Mouse (Mus musculus) left cerebral cortex, postnatal 10 days (tissue): ENCODE results near the gene Clrn2. TPM values are rescaled to one million over a fixed set of nuclear protein-coding genes. Genes with fewer than 3 reads are reported as not detected.

Source experiments
- DNase-seq, 2 experiments: peaks; one replicate each; pipeline ENCODE4 v3.0.0; 2021 to 2022; ENCODE audit warnings: low spot score in 2 of 2, mixed read lengths in 1 of 2; ENCODE audit errors: extremely low spot score in 1 of 2
- intact Hi-C: fragments of 180-260 bp; cut with DNase I; formaldehyde crosslinking; loops from one replicate; pipeline ENCODE4 v1.15.1; 2025
- total RNA-seq, 2 experiments: library from RNA; stranded (reverse); gene quantifications; 2 replicates each; pipeline ENCODE4 v1.2.3; 2021

The Clrn2 gene
- total RNA-seq, 2 experiments from 2014 or later = 0.36 TPM; not detected in 1

DNA sequence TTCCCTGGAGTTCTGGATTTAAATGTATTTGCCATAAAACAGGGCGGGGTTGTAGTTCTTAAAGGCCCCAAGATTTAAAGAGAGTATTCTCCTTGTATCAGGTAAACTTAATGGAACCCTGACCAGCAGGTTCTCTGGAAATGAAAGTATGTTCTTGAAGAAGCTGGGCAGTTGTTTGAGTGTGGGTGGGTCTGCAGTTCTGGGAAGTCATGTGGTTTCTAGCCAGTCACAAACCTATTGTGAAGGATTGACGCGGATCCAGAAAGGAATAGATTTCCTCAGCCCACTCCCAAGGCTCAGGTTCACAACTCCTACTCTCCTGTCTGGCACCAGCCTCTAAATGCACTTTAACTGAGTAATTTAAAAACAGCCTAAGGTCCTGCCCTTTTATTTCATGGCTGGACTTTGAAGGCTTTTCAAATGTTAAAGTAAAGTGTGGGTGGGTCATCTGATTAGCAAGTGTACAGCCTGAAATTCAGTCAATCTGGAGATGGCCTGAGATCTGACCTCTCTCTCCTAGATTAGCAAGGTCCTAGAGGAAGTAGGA, 42.0 kb downstream of the Clrn2 start:
- no peak for DNase-seq
- intact Hi-C loops = no loop called here

DNA sequence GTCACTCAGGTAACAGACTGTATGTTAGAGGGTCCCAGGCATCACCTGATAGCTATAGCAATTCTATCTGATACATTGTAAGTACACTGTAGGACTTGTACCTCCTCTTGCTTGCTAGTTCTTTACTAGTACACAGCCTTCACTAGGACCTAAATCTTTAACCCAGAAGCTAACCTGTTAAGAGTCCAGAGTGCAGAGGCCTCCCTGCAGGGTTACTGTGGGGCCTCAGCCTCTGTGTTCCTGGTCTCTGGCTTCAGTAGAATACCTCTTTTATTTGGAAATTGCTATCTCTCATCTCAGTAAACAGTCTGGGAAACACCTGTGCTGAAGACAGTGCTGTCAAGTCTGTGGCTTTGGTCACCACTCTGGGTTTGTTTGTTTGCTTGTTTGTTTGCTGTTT, 42.5 kb downstream of the Clrn2 start:
- intact Hi-C loops = no loop called here

DNA sequence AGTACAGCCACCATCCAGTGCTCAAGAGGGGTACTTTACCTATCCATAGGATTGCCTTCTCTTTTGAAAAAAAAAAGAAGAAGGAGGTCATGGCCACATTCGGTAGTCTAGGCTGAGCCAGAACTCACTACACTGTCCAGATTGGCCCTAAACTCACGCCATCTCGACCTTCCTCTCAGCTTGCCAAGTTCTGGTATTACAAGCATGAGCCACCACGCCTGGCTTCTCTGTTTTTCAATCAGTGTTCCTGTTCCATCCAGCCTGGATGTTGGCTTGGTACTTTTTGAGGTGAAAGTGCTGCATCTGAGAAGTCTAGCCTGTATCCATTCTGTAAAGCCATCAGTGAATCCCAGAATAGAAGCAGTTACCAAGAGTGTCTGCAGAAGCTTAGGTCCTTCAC, 42.9 kb downstream of the Clrn2 start:
- intact Hi-C loops = no loop called here

More for the DNA sequence above, 42.5 kb downstream of the Clrn2 start:
- no peak for DNase-seq

DNA sequence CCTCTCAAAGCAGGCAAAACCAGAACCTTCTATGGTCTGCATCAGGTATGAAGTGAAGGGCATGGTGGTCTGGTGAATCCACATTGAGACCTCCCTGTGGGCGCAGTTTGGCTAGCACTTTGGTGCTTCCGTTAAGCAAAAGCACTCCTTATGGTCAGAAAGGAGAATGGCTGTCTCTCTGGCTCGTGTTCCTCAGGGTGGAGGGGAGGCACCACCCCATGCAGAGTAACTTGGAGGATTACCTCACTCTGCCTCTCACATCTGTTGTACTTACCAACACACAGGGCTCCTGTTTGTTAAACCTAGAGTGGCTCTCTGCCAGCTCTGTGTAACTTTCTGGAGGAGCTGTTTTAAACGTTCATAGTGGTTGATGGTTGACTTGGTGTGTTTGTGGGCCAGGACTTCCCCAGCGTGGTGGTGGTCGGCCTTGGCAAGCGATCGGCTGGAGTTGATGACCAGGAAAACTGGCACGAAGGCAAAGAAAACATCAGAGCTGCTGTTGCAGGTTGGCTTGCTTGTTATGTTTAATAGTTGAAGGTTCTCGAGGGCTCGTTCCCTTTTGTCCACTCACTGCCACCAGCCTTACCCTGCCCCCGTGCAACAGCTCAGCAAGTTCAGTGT, 43.5 kb downstream of the Clrn2 start:
- intact Hi-C loops = no loop called here
- DNase-seq = no peak

More for the DNA sequence above, 42.9 kb downstream of the Clrn2 start:
- DNase-seq = no peak

DNA sequence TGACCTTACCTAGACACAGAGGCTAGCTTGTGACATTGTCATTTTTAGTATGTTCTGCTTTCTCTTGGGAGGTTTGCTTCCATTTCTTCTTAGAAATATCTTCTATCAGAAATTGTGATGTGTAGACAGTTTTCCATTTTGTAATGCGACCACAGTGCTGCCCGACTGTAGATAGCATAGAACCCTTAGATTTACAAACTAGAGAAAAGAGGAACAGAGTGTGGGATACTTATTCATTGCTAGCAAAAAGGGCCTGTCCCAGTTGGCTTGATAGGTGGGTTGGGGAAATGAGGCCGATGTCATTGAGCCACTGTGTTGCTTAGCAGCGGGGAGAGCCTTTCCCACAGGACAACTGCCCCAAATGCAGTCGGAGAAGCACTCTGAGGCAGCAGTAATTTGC, 44.0 kb downstream of the Clrn2 start:
- DNase-seq = no peak
- intact Hi-C loops = no loop called here

DNA sequence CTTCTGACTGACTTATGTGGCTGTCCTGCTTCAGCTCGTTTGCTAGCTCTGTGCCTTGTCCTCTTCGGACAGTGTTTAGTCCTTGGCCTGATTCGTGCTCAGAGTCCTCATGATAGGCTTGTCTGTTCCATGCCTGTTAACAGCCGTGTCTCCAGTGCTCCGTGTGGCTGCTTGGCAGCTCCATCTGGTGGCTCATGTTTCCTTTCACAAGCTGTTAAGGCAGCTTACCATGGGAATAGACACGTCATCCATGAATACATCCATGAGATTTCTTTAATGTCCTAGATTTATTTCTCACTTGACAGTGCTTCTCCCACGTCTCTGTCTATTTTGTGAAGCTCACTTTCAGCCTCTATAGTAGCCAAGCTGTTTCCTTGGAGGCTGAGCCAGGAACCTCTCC, 56.5 kb downstream of the Clrn2 start:
- intact Hi-C loops = no loop called here
- no peak for DNase-seq

DNA sequence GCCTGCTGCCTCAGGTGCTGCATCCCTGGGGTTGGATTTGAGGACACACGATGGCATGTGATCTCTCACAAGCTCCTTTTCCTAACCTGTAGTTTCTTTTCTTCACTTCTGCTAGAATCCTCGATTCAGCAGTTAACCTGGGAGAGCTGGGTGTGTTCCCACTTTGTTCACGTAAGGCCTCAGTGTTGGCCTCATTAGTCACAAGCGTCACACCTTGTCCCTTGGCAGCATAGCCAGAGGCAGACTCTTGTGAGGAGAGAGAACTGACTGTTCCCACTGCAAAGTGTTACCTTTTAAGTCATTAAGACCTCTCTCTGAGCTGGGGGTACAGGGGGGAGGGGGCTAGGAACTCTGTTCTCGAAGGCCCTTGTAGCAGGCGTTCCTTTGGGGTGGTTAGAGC, 59.4 kb downstream of the Clrn2 start:
- intact Hi-C loops = no loop called here
- DNase-seq = no peak

DNA sequence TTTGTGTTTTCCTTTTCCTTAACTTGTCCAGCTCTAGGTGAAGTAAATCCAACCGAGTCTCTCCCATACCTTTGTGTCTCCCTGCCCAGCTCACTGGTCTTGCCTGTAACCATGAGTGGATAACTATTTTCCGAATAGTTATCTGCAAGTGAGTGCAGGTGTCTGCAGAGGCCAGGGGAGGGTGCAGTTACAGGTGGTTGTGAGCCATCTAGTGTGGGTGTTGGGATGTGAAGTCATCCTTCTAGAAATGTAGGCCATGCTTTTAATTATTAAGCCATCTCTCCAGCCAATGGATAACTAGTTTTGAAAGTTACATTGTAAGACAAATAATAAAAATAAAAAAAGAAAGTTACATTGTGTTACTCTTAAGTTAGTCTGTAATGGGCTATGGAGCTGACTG, 60.0 kb downstream of the Clrn2 start:
- no peak for DNase-seq

More for the DNA sequence above, 60.0 kb downstream of the Clrn2 start:
- intact Hi-C loops = no loop called here

Other genes starting within 250 kb of the Clrn2 start
- 10 to 100 TPM; 86.0 to 92.7 TPM for gene Qdpr, start 3.5 kb upstream of the Clrn2 start, total RNA-seq
- gene Lap3, start 39.6 kb downstream of the Clrn2 start, total RNA-seq = 10 to 100 TPM; 37.3 to 39.5 TPM
- 10 to 100 TPM; 81.9 to 83.8 TPM for gene Med28, start 66.5 kb downstream of the Clrn2 start, total RNA-seq
- gene Fam184b, start 185.9 kb downstream of the Clrn2 start, total RNA-seq = 10 to 100 TPM; 20.2 to 22.0 TPM
- gene Ncapg, start 216.2 kb downstream of the Clrn2 start, total RNA-seq = 1 to 10 TPM; 1.9 to 2.4 TPM